Mouse (Mus musculus): ENCODE data around the gene Nat8.
"Not testable (repeated sequence)": the region's sequence is repeated elsewhere in the genome, so short reads cannot be mapped to it uniquely, and the experiment has no call there.

Gene Nat8

GRCm38 (mm10) chr6:85831796-85832321 is at the start of gene Nat8:
Gene Nat8 (minus strand): TSS chr6:85832082.
- peak; percentile 58 to 85 for DNase-seq

GRCm38 (mm10) chr6:85869006-85869405 is 37.1 kb upstream of the Nat8 start, which contains the start of gene Nat8f2:
Gene Nat8f2 (minus strand): TSS chr6:85869158.
- DNase-seq = peak; percentile 53 to 71

GRCm38 (mm10) chr6:85867726-85868690 is 36.1 kb upstream of the Nat8 start:
- peak; percentile 25 to 57 for DNase-seq

GRCm38 (mm10) chr6:85866995-85867394 is 35.1 kb upstream of the Nat8 start:
- DNase-seq = not testable (repeated sequence)

GRCm38 (mm10) chr6:85866166-85866565 is 34.3 kb upstream of the Nat8 start:
- DNase-seq = not testable (repeated sequence)

GRCm38 (mm10) chr6:85864900-85865639 is 33.2 kb upstream of the Nat8 start:
- peak; percentile 46 to 78 for DNase-seq

- DNase-seq = no peak
These were observed 32.0 kb upstream of the Nat8 start for GRCm38 (mm10) chr6:85863840-85864239.

GRCm38 (mm10) chr6:85863136-85863535 is 31.3 kb upstream of the Nat8 start:
- DNase-seq = no peak

- DNase-seq = peak; percentile 53 to 58
These were observed 30.7 kb upstream of the Nat8 start for GRCm38 (mm10) chr6:85862565-85862964.

GRCm38 (mm10) chr6:85861247-85861646 is 29.4 kb upstream of the Nat8 start:
- DNase-seq = no peak

- peak; percentile 73 to 86 for DNase-seq
These were observed 24.4 kb upstream of the Nat8 start for GRCm38 (mm10) chr6:85856194-85856678.

- DNase-seq = peak; percentile 74 to 80
These were observed 21.6 kb upstream of the Nat8 start for GRCm38 (mm10) chr6:85853481-85853880.

GRCm38 (mm10) chr6:85851062-85851773 is 19.3 kb upstream of the Nat8 start:
- DNase-seq = peak in 1 of 2 experiments; percentile 14

- peak in 1 of 2 experiments; percentile 23 for DNase-seq
These were observed 17.4 kb upstream of the Nat8 start for GRCm38 (mm10) chr6:85849240-85849639.

GRCm38 (mm10) chr6:85848140-85848539 is 16.3 kb upstream of the Nat8 start:
- no peak for DNase-seq

- peak in 1 of 2 experiments; percentile 1 for DNase-seq
These were observed 15.0 kb upstream of the Nat8 start for GRCm38 (mm10) chr6:85846921-85847320.

GRCm38 (mm10) chr6:85843677-85844458 is 12.0 kb upstream of the Nat8 start:
- DNase-seq = not testable (repeated sequence)

GRCm38 (mm10) chr6:85839982-85840381 is 8.1 kb upstream of the Nat8 start:
- no peak for DNase-seq

- DNase-seq = no peak
These were observed 6.8 kb upstream of the Nat8 start for GRCm38 (mm10) chr6:85838674-85839073.

GRCm38 (mm10) chr6:85837307-85837706 is 5.4 kb upstream of the Nat8 start:
- peak; percentile 28 to 67 for DNase-seq

GRCm38 (mm10) chr6:85836827-85837226 is 4.9 kb upstream of the Nat8 start:
- peak; percentile 74 to 77 for DNase-seq
